ENCODE assay signal across 19 mouse cellular contexts in the genomic region with DNA sequence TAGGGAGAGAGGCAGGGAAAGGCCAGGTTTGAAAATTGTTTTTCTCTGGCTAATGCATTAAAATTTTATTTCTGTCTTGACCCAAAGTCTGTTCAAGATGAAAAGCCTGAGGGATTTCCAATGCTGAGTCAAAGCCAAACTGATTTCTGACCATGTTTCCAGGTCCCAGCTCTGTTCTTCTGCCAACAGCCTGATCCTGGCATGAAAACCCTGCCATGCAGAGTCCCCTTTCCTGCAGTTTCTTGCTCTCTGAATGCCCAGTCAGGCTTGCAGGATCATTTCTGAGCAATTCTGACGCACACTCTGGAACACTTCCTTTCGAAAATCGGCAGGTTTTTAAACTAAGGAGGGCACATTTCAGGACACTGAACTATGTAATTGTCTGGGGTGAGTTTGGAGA. TPM values are rescaled to one million over a fixed set of nuclear protein-coding genes. Genes with fewer than 3 reads are reported as not detected.
DNase-seq lines count a peak whose midpoint lies in the region; ATAC-seq and TF ChIP-seq lines count a peak whose summit lies in the region.
"Had no signal": no experiment of that assay in that cellular context is flagged by ENCODE, and none has a peak within 500 bp of the region (broad histone marks: within the 10 kb centered on the region; RNA-seq: fewer than 3 reads in every experiment).

No protein-coding gene starts in this region.

- CTCF ChIA-PET in Patski (lab: Charles Lee): interaction anchor here (1.3 kb wide), 1 partner anchor 24 kb away, joined by 3 read pairs; no protein-coding TSS in a partner anchor

- peak; percentile 54 for ATAC-seq in Patski
- ATAC-seq: forebrain, embryonic 15.5 days; intestine, embryonic 16.5 days had no signal

- intact Hi-C loops in gastrocnemius, postnatal 36 days (cut with DNase I): no loop called here
- intact Hi-C loops in left cerebral cortex, postnatal 4 days (cut with DNase I): no loop called here
- intact Hi-C loops in left cerebral cortex, postnatal 25 days (cut with DNase I): loop anchor here (5.0 kb wide), 1 partner anchor 52 kb away; the partner anchor contains the start of gene Tmem17

- H3K27me3 ChIP-seq in Patski: no peaks in the 10 kb centered on the region
- H3K27me3 ChIP-seq: forebrain, embryonic 15.5 days; hindbrain, embryonic 15.5 days; liver, embryonic 15.5 days; lung, embryonic 15.5 days; megakaryocyte, embryonic 14.5 days had no signal

- DNase-seq in adrenal gland, postnatal 14 days: peak; percentile 37
- no peak for DNase-seq in adrenal gland, adult 8-10 months
- peak; percentile 9 for DNase-seq in gastrocnemius, adult 18-20 months (ENCODE audit: low spot score)
- DNase-seq in gastrocnemius, postnatal 36 days: no peak
- DNase-seq in left cerebral cortex, postnatal 4 days: peak; percentile 64
- no peak for DNase-seq in left cerebral cortex, postnatal 25 days (ENCODE audit: low spot score in 2 of 2)
- no peak for DNase-seq in Patski (ENCODE audit: low read depth, low spot score)
- DNase-seq: kidney, postnatal 36 days; layer of hippocampus, postnatal 36 days; liver; lung, postnatal 36 days; thymus, adult 18-20 months; thymus, postnatal 36 days had no signal

- TF ChIP-seq CTCF in Patski (IDR thresholded peaks at IDR 0.05): no peak

- in situ Hi-C loops in Patski (cut with MboI; ENCODE audit: low pct_unique_long_range_greater_than_20kb): no loop called here

- POLR2A ChIA-PET in Patski (lab: Charles Lee): no interaction called here

RNA-seq across cellular contexts. Expression of gene Tmem17, which starts 52.8 kb away (rescaled TPM):
- total RNA-seq in adrenal gland, postnatal 14 days (2021): 2.3 and 3.1 TPM in 2 replicates
- 1 to 10 TPM; 3.3 to 4.3 (median 3.6) TPM for total RNA-seq in adrenal gland, adult 8-10 months (2022)
- 1 to 10 TPM; 1.9 to 2.0 TPM for total RNA-seq in gastrocnemius, adult 18-20 months (2021)
- 1 to 10 TPM; 1.3 to 2.3 TPM for total RNA-seq in gastrocnemius, postnatal 36 days (2021)
- 1 to 10 TPM; 7.8 to 9.0 TPM for total RNA-seq in left cerebral cortex, postnatal 4 days (2021)
- 1 to 10 TPM; 5.8 to 7.6 TPM for total RNA-seq in left cerebral cortex, postnatal 25 days (2021)
- polyA plus RNA-seq in Patski (2021): 6.2 TPM

Comparison
In these comparisons a context has a peak if more than half of its experiments do, and no peak if none do; other contexts are left out.
1. DNase-seq: peak in adrenal gland, postnatal 14 days (single experiment), gastrocnemius, adult 18-20 months (single experiment) and left cerebral cortex, postnatal 4 days (single experiment); none in adrenal gland, adult 8-10 months (single experiment), gastrocnemius, postnatal 36 days (0 of 2), left cerebral cortex, postnatal 25 days (0 of 2) and Patski (single experiment).